Mouse (Mus musculus) right cerebral cortex, postnatal 14 days (tissue): ENCODE results near the gene Smim17.
"Not testable (repeated sequence)": the region's sequence is repeated elsewhere in the genome, so short reads cannot be mapped to it uniquely, and the experiment has no call there.

Experiments
- DNase-seq: peaks from one replicate; pipeline ENCODE4 v3.0.0; 2022

The Smim17 gene

GRCm38 (mm10) chr7:6397996-6398975 lies at the start of gene Smim17:
Gene Smim17, plus strand, starts transcription at chr7:6398715.
- DNase-seq = peak; percentile 62

GRCm38 (mm10) chr7:6358121-6358520 lies 40.4 kb upstream of the Smim17 start:
- no peak for DNase-seq

GRCm38 (mm10) chr7:6358937-6359590 lies 39.5 kb upstream of the Smim17 start:
- no peak for DNase-seq

- DNase-seq = no peak
These were observed 37.9 kb upstream of the Smim17 start for GRCm38 (mm10) chr7:6360477-6361060.

- DNase-seq = no peak
These were observed 36.8 kb upstream of the Smim17 start for GRCm38 (mm10) chr7:6361756-6362155.

- peak; percentile 96 for DNase-seq
These were observed 36.1 kb upstream of the Smim17 start for GRCm38 (mm10) chr7:6362268-6363046.

- peak; percentile 81 for DNase-seq
These were observed 35.4 kb upstream of the Smim17 start, which contains the start of gene Zfp78 for GRCm38 (mm10) chr7:6363047-6363488. Gene Zfp78, plus strand, starts transcription at chr7:6363280.

- no peak for DNase-seq
These were observed 33.8 kb upstream of the Smim17 start for GRCm38 (mm10) chr7:6364761-6365160.

- DNase-seq = no peak
These were observed 31.3 kb upstream of the Smim17 start for GRCm38 (mm10) chr7:6367185-6367584.

- not testable (repeated sequence) for DNase-seq
These were observed 30.4 kb upstream of the Smim17 start for GRCm38 (mm10) chr7:6368146-6368545.

GRCm38 (mm10) chr7:6369460-6369859 lies 29.1 kb upstream of the Smim17 start:
- no peak for DNase-seq

GRCm38 (mm10) chr7:6372993-6373392 lies 25.5 kb upstream of the Smim17 start:
- no peak for DNase-seq

- peak; percentile 24 for DNase-seq
These were observed 20.1 kb upstream of the Smim17 start for GRCm38 (mm10) chr7:6378441-6378840.

GRCm38 (mm10) chr7:6381431-6381830 lies 17.1 kb upstream of the Smim17 start:
- DNase-seq = no peak

- DNase-seq = peak; percentile 88
These were observed 15.5 kb upstream of the Smim17 start, which contains the start of gene Zfp28 for GRCm38 (mm10) chr7:6383044-6383455. Gene Zfp28, plus strand, starts transcription at chr7:6383295.

GRCm38 (mm10) chr7:6384011-6384410 lies 14.5 kb upstream of the Smim17 start:
- DNase-seq = no peak

- no peak for DNase-seq
These were observed 11.5 kb upstream of the Smim17 start for GRCm38 (mm10) chr7:6386995-6387394.

- no peak for DNase-seq
These were observed 9.5 kb upstream of the Smim17 start for GRCm38 (mm10) chr7:6388971-6389370.

GRCm38 (mm10) chr7:6389449-6389848 lies 9.1 kb upstream of the Smim17 start:
- DNase-seq = no peak

GRCm38 (mm10) chr7:6410043-6410442 lies 11.5 kb downstream of the Smim17 start, which contains the start of gene Gm20715:
Gene Gm20715, plus strand, starts transcription at chr7:6410277.
- DNase-seq = peak; percentile 82

GRCm38 (mm10) chr7:6414626-6415441 lies 16.3 kb downstream of the Smim17 start:
- peak; percentile 46 for DNase-seq

GRCm38 (mm10) chr7:6415442-6415787 lies 16.9 kb downstream of the Smim17 start:
- no peak for DNase-seq
